Mouse (Mus musculus): ENCODE data around the gene Ddc. TPM values are rescaled to one million over a fixed set of nuclear protein-coding genes. Genes with fewer than 3 reads are reported as not detected.
A peak's percentile ranks its signal among the peaks of the same experiment; 100 is the strongest.

Gene Ddc
- total and polyA plus RNA-seq, 3 experiments: 0.91 to 2.3 (median 1.3) TPM

DNA sequence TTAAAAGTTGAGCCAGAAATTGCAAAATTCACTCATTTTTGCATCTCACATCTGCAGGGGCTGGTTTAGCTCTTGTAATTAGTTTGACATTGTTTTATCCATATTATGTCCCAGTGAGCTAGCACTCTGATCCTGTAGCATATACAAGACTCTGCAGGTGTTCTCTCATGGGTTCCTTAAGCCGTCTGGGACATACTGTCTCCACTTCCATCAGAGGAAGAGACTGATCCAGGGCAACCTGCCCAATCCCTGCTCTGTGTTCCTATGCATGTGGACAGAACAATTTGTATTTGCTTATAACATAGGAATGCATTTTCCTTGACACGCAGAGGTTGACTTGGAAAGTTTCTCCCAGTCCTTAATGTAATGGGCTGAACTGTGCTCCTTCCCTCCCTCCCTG lies 32.8 kb downstream of the Ddc start:
- H3K27ac ChIP-seq: no peak overlapping the region

DNA sequence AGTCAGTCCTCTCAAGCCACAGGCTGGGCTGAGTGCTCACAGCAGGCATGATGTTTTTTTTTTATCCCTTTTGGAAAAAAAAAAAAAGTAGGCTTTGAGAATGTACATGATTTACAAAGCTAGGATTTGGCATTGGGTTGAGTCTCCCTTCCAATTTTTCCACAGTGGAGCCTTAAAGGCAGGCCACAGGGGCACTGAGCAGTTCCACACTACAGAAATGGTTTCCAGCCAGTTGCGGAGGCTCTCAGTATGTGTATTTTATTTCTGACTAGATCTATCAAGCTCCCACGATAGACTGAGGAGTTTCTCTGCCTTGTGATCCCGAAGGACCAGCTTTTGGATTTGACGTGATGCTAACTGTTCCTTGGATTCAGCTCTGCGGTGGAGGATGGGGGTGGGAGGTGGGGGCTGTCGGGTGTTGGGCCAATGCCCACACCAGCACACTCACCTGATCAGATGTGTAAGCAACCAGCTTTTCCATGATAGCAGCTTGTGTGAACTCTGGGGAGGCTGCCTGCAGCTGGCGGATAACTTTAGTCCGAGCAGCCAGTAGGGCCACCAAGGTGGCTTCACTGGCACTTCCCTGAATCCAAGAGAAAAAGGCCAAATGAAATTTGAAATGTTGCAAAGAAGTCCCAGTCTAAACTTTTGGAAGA lies 33.4 kb downstream of the Ddc start:
- no peak for DNase-seq
- H3K4me3 ChIP-seq: no peak overlapping the region
- H3K79me2 ChIP-seq (replicated peaks; ENCODE audit: control insufficient read depth, insufficient read depth, low read length): no peaks in the 10 kb centered on the region
- no peak overlapping the region for H3K9ac ChIP-seq (ENCODE audit: low read depth, low read length)
- intact Hi-C loops (cut with DNase I): no loop called here
- H3K27ac ChIP-seq: no peak overlapping the region
- H3K4me1 ChIP-seq (ENCODE audit: control insufficient read depth, insufficient read depth, low read length): no peaks in the 10 kb centered on the region
- TF ChIP-seq CTCF (IDR thresholded peaks at IDR 0.05) (no peak), POLR2A (IDR thresholded peaks at IDR 0.05; ENCODE audit: insufficient read depth, low read depth, low read length) (no peak), EP300 (IDR thresholded peaks at IDR 0.05; ENCODE audit: insufficient read depth, low read depth, low read length) (no peak)
- H3K27me3 ChIP-seq (ENCODE audit: control insufficient read depth, insufficient read depth, low read length): no peaks in the 10 kb centered on the region
- H3K36me3 ChIP-seq (ENCODE audit: control insufficient read depth, insufficient read depth, low read length): no peaks in the 10 kb centered on the region
- 75% methylated on average over 8 of the region's 8 CpGs for WGBS

More for the DNA sequence above, 32.8 kb downstream of the Ddc start:
- DNase-seq: no peak
- no peak overlapping the region for H3K9ac ChIP-seq (ENCODE audit: low read depth, low read length)
- no peaks in the 10 kb centered on the region for H3K79me2 ChIP-seq (replicated peaks; ENCODE audit: control insufficient read depth, insufficient read depth, low read length)
- 81% methylated on average over 2 of the region's 2 CpGs for WGBS
- H3K27me3 ChIP-seq (ENCODE audit: control insufficient read depth, insufficient read depth, low read length): no peaks in the 10 kb centered on the region
- TF ChIP-seq POLR2A (IDR thresholded peaks at IDR 0.05; ENCODE audit: insufficient read depth, low read depth, low read length) (no peak), EP300 (IDR thresholded peaks at IDR 0.05; ENCODE audit: insufficient read depth, low read depth, low read length) (no peak), CTCF (IDR thresholded peaks at IDR 0.05) (no peak)
- H3K36me3 ChIP-seq (ENCODE audit: control insufficient read depth, insufficient read depth, low read length): no peaks in the 10 kb centered on the region
- H3K4me1 ChIP-seq (ENCODE audit: control insufficient read depth, insufficient read depth, low read length): no peaks in the 10 kb centered on the region
- intact Hi-C loops (cut with DNase I): no loop called here
- no peak overlapping the region for H3K4me3 ChIP-seq

DNA sequence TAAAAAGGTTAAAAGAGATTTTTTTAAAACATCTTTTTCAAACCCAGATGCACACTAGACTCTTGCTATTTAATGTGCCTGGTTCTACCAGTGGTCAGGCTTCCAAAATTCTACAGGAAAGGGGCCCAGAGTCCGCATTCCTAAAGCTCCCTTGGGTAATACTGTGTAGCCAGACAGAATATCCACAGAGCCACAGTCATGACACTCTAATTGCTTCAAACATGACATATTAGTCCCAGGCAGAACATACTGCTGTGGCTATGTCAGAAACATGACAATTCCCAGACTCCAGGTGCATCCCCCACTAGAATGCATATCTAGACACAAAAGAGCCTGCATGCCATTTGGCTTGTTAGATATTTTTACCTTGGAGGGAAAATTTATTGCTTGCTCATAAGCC lies 35.4 kb downstream of the Ddc start:
- Histone ChIP-seq H3K27ac (no peak overlapping the region), H3K27me3 (ENCODE audit: control insufficient read depth, insufficient read depth, low read length) (no peaks in the 10 kb centered on the region), H3K9ac (ENCODE audit: low read depth, low read length) (no peak overlapping the region), H3K4me1 (ENCODE audit: control insufficient read depth, insufficient read depth, low read length) (no peaks in the 10 kb centered on the region), H3K4me3 (no peak overlapping the region), H3K36me3 (ENCODE audit: control insufficient read depth, insufficient read depth, low read length) (no peaks in the 10 kb centered on the region), H3K79me2 (replicated peaks; ENCODE audit: control insufficient read depth, insufficient read depth, low read length) (no peaks in the 10 kb centered on the region)
- TF ChIP-seq CTCF (IDR thresholded peaks at IDR 0.05): no peak
- no peak for TF ChIP-seq EP300 (IDR thresholded peaks at IDR 0.05; ENCODE audit: insufficient read depth, low read depth, low read length)
- no peak for TF ChIP-seq POLR2A (IDR thresholded peaks at IDR 0.05; ENCODE audit: insufficient read depth, low read depth, low read length)
- intact Hi-C loops (cut with DNase I): no loop called here
- 67% methylated on average over 1 of the region's 1 CpGs for WGBS
- peak in 1 of 2 experiments; percentile 12 for DNase-seq

DNA sequence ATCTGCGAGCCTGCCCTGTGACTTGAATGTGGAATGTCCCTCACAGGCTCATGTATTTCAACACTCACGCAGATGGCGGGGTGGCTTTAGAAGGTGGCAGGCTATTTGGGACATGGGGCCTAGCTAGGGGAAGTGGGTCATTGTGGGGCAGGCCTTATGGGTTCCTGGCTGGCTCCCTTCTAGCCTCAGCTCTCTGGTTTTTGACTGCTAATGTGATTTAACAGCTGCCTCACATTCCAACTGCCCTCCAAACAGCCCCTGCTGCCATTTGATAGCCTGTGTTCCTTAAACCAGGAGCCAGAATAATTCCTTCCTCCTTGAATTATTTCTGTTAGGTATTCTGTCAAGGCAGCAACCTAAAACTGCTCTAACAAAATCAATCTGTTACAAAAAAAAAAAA lies 41.0 kb downstream of the Ddc start:
- no peaks in the 10 kb centered on the region for H3K27me3 ChIP-seq (ENCODE audit: control insufficient read depth, insufficient read depth, low read length)
- H3K36me3 ChIP-seq (ENCODE audit: control insufficient read depth, insufficient read depth, low read length): no peaks in the 10 kb centered on the region
- 90% methylated on average over 3 of the region's 3 CpGs for WGBS
- DNase-seq: no peak
- no peak overlapping the region for H3K27ac ChIP-seq
- no peak overlapping the region for H3K4me3 ChIP-seq
- TF ChIP-seq CTCF (IDR thresholded peaks at IDR 0.05) (no peak), POLR2A (IDR thresholded peaks at IDR 0.05; ENCODE audit: insufficient read depth, low read depth, low read length) (no peak), EP300 (IDR thresholded peaks at IDR 0.05; ENCODE audit: insufficient read depth, low read depth, low read length) (no peak)
- intact Hi-C loops (cut with DNase I): no loop called here
- no peak overlapping the region for H3K9ac ChIP-seq (ENCODE audit: low read depth, low read length)
- no peaks in the 10 kb centered on the region for H3K4me1 ChIP-seq (ENCODE audit: control insufficient read depth, insufficient read depth, low read length)
- H3K79me2 ChIP-seq (replicated peaks; ENCODE audit: control insufficient read depth, insufficient read depth, low read length): no peaks in the 10 kb centered on the region

DNA sequence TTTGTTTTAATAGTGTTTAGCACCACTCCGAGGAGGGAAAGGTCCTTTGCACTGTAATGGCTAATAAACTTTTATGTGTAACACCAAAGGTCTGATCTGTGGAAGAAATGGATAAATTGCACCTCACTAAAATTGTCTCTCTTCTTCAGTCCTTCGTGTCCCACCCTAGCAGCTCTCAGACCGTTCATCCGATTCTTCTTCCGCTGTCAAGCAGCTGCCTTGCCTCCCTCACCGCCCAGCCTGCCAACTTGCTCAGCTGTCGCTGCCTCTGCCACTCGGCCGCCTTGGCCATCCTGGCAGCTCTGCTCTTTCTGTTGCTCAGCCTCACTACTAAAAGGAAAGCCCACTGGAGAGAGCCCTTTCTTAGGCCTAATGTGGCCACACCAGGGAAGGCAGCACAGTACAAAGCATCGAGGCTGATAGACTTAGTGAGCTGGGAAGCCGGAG lies 42.2 kb downstream of the Ddc start:
- H3K36me3 ChIP-seq (ENCODE audit: control insufficient read depth, insufficient read depth, low read length): no peaks in the 10 kb centered on the region
- no peak overlapping the region for H3K27ac ChIP-seq
- no peak overlapping the region for H3K4me3 ChIP-seq
- H3K9ac ChIP-seq (ENCODE audit: low read depth, low read length): no peak overlapping the region
- H3K4me1 ChIP-seq (ENCODE audit: control insufficient read depth, insufficient read depth, low read length): no peaks in the 10 kb centered on the region
- 74% methylated on average over 11 of the region's 11 CpGs for WGBS
- intact Hi-C loops (cut with DNase I): no loop called here
- H3K27me3 ChIP-seq (ENCODE audit: control insufficient read depth, insufficient read depth, low read length): no peaks in the 10 kb centered on the region
- no peak for DNase-seq
- TF ChIP-seq EP300 (IDR thresholded peaks at IDR 0.05; ENCODE audit: insufficient read depth, low read depth, low read length) (no peak), CTCF (IDR thresholded peaks at IDR 0.05) (no peak), POLR2A (IDR thresholded peaks at IDR 0.05; ENCODE audit: insufficient read depth, low read depth, low read length) (no peak)
- H3K79me2 ChIP-seq (replicated peaks; ENCODE audit: control insufficient read depth, insufficient read depth, low read length): no peaks in the 10 kb centered on the region

DNA sequence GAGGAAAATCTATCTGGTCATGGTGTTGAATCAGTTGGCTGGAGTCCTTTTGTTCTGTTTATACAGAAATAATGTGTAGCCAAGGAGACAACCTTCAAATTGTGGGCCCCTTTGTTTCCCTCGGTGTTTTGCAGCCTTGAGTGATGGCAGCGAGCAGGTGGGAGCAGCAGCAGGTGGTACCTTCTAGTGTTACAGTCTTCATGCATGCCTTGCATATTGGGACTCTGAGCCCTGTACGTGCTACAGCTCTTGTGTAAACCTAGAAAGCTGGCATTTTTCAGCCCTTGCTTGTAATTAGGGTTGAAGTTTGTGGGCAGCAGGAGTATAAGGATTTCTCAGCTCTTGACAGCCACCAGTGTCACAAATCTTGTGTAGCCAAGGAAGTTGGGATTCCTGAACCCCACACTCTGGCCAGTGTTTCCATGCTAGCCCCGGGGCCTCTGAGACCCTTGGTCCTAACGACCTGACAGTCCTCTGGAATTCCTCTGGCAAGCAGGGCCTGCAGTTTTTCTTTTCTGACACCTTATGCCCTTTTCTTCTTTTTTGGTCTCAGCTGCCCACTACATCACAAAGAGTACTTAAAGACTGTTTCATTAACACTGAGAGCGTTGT lies 42.8 kb downstream of the Ddc start:
- Histone ChIP-seq H3K9ac (ENCODE audit: low read depth, low read length) (no peak overlapping the region), H3K36me3 (ENCODE audit: control insufficient read depth, insufficient read depth, low read length) (no peaks in the 10 kb centered on the region), H3K4me1 (ENCODE audit: control insufficient read depth, insufficient read depth, low read length) (no peaks in the 10 kb centered on the region), H3K27me3 (ENCODE audit: control insufficient read depth, insufficient read depth, low read length) (no peaks in the 10 kb centered on the region), H3K4me3 (no peak overlapping the region), H3K79me2 (replicated peaks; ENCODE audit: control insufficient read depth, insufficient read depth, low read length) (no peaks in the 10 kb centered on the region), H3K27ac (no peak overlapping the region)
- WGBS: 69% methylated on average over 6 of the region's 6 CpGs
- TF ChIP-seq CTCF (IDR thresholded peaks at IDR 0.05) (no peak), POLR2A (IDR thresholded peaks at IDR 0.05; ENCODE audit: insufficient read depth, low read depth, low read length) (no peak), EP300 (IDR thresholded peaks at IDR 0.05; ENCODE audit: insufficient read depth, low read depth, low read length) (no peak)
- intact Hi-C loops (cut with DNase I): no loop called here
- DNase-seq: no peak
